Mouse (Mus musculus): ENCODE data around the gene Slc6a13. TPM values are rescaled to one million over a fixed set of nuclear protein-coding genes. Genes with fewer than 3 reads are reported as not detected.

The Slc6a13 gene
- total RNA-seq, 2 experiments from 2014 or later: 25.3 to 29.0 TPM

DNA sequence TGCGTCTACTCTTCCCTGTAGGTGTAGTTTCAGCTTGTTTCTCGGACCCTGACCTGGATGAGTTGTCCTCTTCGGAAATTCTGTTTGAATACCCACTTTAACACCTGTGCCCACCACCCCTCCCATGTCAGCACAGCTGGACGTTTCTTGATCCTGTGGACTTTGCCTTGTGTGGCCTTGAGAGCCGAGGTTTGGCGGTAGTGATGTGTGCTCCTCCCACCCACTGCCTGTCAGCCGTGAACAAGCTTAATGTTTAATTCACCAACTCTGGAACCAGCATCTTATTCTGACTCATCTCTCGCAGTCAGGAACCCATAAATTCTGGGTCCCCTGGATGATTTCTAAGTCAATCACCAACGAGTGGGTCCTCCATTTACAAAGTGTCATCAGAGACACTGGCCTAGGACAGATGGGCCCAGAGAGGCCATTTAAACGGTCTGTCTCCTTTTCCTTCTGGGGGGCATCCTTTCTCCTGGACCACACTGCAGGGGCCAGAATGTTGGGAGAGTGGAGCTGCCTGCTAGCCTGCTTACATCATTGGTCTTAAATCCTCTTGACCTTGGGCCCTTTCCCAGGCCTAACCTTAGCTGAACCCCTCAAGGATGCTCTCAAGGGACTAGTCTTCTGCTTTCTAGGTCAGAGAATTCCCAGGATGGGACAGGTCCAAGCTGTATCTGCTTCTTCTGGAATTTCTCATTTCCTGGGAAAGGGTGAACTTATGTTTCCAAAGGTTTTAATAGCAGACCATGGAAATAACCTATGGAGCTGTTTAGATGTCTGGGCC, 71.4 kb downstream of the Slc6a13 start:
- intact Hi-C loops (cut with DNase I): no loop called here
- DNase-seq: no peak

DNA sequence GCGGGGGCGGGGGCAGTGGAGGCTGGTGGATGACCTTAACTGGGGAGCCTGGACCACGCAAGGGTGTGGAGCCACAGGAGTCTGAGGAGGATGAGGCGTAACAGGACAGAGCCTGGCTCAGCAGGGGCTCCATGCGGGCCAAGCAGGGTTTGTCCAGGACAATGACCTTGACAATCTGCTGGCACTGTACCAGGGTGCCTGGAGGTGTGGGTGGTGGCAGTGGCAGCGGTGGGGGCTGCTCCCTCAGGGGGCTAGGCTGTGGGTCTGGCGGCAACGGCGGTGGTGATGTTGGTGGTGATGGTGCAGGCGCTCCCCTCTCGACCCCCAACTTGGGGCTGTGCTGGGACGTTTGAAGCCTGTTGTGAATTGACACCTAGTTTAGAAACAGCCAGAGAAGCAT, 76.1 kb downstream of the Slc6a13 start:
- intact Hi-C loops (cut with DNase I): no loop called here
- DNase-seq: peak; percentile 16

DNA sequence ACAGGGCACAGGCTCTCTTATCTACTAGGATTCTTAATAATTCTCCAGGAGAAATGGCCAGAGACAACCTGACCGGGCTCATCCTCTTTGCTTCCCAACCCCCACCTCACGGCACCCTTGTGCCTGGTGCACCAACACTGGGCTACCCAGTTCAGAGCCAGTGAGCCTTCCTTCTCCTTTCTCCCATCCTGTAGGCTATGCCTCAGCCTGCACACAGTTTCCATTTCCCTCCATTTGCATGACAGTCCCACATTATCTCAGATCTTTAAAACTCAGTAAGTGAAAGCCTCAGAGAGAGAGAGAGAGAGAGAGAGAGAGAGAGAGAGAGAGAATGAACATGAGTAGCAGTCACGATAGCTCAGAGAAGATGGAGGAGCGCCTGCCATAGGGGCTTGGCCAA, 78.2 kb downstream of the Slc6a13 start:
- intact Hi-C loops (cut with DNase I): no loop called here
- no peak for DNase-seq

DNA sequence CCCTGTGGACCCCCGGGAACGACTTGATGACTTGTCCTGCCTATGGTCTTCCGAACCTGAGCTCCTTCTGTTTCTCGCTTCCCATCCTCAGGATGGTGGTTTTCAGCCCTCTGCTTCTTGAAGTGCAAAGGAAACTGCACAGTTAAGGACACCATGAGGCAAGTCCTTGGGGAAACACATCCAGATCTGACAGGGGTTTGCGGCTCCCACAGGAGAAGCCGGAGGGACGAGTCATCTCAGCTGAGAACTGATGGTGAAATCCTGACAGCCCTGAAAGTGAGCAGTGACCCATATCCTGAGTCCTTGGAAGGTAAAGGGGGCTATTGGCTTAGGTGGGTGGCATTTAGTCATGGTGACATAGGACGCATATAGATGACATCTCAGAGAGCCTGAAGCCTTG, 80.5 kb downstream of the Slc6a13 start:
- no peak for DNase-seq
- intact Hi-C loops (cut with DNase I): no loop called here

DNA sequence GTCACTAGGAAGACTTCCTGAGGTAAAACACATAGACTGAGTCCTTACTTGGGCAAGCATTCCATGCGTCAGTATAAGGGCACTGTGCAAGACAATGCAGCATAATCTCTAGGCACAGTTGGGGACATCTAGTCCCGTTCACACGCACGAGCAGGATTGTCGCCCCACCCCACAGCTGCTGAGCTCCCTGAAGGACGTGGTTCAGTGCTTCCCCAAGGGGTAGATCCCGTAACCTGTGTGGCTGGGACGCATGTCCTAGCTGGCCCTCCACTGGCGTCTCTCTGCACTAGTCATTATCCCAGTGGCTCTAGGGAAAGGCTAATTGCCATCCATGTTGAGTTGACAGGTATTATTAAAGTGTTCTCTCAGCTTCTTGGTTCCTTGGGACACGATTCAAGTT, 82.0 kb downstream of the Slc6a13 start:
- intact Hi-C loops (cut with DNase I): no loop called here
- no peak for DNase-seq

DNA sequence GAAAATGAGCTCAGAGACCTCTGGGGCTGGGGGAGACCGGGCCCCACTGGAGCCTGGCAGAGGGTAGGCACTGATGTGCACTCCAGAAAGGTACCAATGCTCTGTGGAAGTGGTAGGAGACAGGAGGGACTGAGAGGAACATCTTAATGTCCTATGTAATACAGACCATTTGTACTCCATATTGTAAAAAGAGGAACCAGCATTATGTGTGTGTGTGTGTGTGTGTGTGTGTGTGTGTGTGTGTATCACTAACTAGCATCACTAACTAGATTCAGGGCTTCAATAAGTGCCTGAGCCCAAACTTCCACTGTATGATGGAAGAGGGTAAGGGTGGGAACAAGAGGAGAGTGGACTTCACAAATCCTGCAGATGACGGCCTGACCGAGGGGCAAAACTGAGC, 85.4 kb downstream of the Slc6a13 start:
- intact Hi-C loops (cut with DNase I): no loop called here
- DNase-seq: no peak

Small RNA genes within 50 kb of the gene (microRNA-seq; reads per million reads assigned to microRNA genes)
- gene Gm24855: not detected

Other genes starting within 250 kb of the Slc6a13 start
- gene Mical3, start 169.2 kb upstream of the Slc6a13 start, total RNA-seq (2021): 100 to 1,000 TPM; 149 to 156 TPM
- gene Pex26, start 116.6 kb upstream of the Slc6a13 start, total RNA-seq (2021): 10 to 100 TPM; 15.2 to 15.6 TPM
- under 1 TPM; 0.40 to 0.82 TPM for gene Tuba8, start 89.5 kb upstream of the Slc6a13 start, total RNA-seq (2021)
- gene Usp18, start 54.3 kb upstream of the Slc6a13 start, total RNA-seq (2021): not detected
- gene Slc6a12, start 42.8 kb downstream of the Slc6a13 start, total RNA-seq (2021): 1 to 10 TPM; 1.1 to 1.6 TPM
- 10 to 100 TPM; 34.3 to 38.9 TPM for gene Iqsec3, start 173.5 kb downstream of the Slc6a13 start, total RNA-seq (2021)

All from left cerebral cortex, postnatal 4 days (tissue).